Comparison of ENCODE assay signal across 10 mouse cellular contexts in the genomic region with DNA sequence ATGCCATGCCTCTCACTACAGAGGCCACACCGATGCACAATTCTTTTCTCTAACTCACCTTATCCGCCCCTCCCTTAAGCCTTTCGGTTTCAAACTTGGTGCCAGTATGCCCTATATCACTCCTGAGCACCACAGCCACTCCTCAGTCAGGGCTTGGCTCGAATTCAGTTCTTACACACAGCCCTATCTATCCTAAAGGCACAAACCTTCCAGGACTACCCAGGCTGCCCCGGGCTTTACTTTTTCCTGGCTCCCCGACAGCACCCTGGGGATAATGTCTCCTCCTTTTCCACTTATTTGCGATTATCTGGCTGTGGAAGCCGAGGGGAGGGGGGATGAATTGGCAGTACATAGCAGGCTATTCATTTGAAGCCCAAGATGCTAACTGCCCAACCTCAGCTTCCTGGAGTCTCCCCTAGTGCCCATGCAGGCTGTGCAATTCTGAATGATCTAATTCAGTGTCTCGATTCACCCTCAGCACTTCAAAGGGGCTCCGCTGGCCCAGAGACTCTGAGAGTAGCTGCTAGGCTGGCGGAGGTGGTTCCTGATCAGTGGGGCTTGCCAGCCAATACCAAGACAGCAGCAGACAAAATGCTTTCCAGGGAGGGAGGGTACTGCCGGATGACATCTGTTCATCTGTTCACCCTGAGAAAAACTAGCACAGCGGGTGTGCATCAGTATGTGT. TPM values are rescaled to one million over a fixed set of nuclear protein-coding genes. Genes with fewer than 3 reads are reported as not detected.
DNase-seq lines count a peak whose midpoint lies in the region.
"Had no signal": no experiment of that assay in that cellular context is flagged by ENCODE, and none has a peak within 500 bp of the region (broad histone marks: within the 10 kb centered on the region; RNA-seq: fewer than 3 reads in every experiment).

No protein-coding gene starts in this region.

- peaks cover 16% of the 10 kb centered on the region for H3K4me1 ChIP-seq in limb, embryonic 10.5 days

- no peak overlapping the region for H3K4me3 ChIP-seq in limb, embryonic 10.5 days
- H3K4me3 ChIP-seq: megakaryocyte, embryonic 14.5 days had no signal

- 37% methylated on average over 13 of the region's 13 CpGs for WGBS in limb, embryonic 10.5 days

- H3K27me3 ChIP-seq in limb, embryonic 10.5 days (ENCODE audit: low read depth, poor library complexity, severe bottlenecking): no peaks in the 10 kb centered on the region

- peak; percentile 61 to 71 for DNase-seq in cerebellum, postnatal 14 days
- no peak for DNase-seq in cerebellum, postnatal 36 days
- peak; percentile 36 to 60 for DNase-seq in spleen, postnatal 36 days (ENCODE audit: low spot score in 2 of 2)
- DNase-seq in spleen, postnatal 14 days (ENCODE audit: low spot score in 2 of 2): no peak
- peak; percentile 27 for DNase-seq in limb, embryonic 10.5 days (ENCODE audit: low spot score)
- peak; percentile 42 for DNase-seq in retina, embryonic 14.5 days (ENCODE audit: low spot score)
- DNase-seq in yolk sac, embryonic 10.5 days (ENCODE audit: low spot score): no peak
- no peak for DNase-seq in cerebellum, adult 9-10 months

- no peaks in the 10 kb centered on the region for H3K9me3 ChIP-seq in limb, embryonic 10.5 days (replicated peaks)

- no peak overlapping the region for H3K27ac ChIP-seq in limb, embryonic 10.5 days

- H3K36me3 ChIP-seq in limb, embryonic 10.5 days: no peaks in the 10 kb centered on the region

RNA-seq across cellular contexts. Expression of a gene that starts 5.0 kb away (rescaled TPM):
- 328 and 383 TPM in 2 replicates for polyA plus RNA-seq in limb, embryonic 10.5 days (2016; fragmentation: Nextera tagmentation; extraction: Ambion mirVana)

RNA-seq across cellular contexts. Expression of a gene that starts 23.1 kb away (rescaled TPM):
- 177 and 208 TPM in 2 replicates for polyA plus RNA-seq in limb, embryonic 10.5 days (2016; fragmentation: Nextera tagmentation; extraction: Ambion mirVana)

RNA-seq across cellular contexts. Expression of a gene that starts 44.6 kb away (rescaled TPM):
- polyA plus RNA-seq in limb, embryonic 10.5 days (2016; fragmentation: Nextera tagmentation; extraction: Ambion mirVana): 0.38 and 0.53 TPM in 2 replicates
- polyA plus RNA-seq: C2C12 had no signal

Comparison
In these comparisons a context has a peak if more than half of its experiments do, and no peak if none do; other contexts are left out.
1. DNase-seq: peak in cerebellum, postnatal 14 days (2 of 2), spleen, postnatal 36 days (2 of 2), limb, embryonic 10.5 days (single experiment) and retina, embryonic 14.5 days (single experiment); none in cerebellum, postnatal 36 days (0 of 2), spleen, postnatal 14 days (0 of 2), yolk sac, embryonic 10.5 days (single experiment) and cerebellum, adult 9-10 months (single experiment).